Mouse (Mus musculus) thymus, postnatal 4 days (tissue): ENCODE measurements around the gene Myo18a.

Experiments
- DNase-seq: peaks from one replicate; pipeline ENCODE4 v3.0.0; 2021

Myo18a gene

DNA sequence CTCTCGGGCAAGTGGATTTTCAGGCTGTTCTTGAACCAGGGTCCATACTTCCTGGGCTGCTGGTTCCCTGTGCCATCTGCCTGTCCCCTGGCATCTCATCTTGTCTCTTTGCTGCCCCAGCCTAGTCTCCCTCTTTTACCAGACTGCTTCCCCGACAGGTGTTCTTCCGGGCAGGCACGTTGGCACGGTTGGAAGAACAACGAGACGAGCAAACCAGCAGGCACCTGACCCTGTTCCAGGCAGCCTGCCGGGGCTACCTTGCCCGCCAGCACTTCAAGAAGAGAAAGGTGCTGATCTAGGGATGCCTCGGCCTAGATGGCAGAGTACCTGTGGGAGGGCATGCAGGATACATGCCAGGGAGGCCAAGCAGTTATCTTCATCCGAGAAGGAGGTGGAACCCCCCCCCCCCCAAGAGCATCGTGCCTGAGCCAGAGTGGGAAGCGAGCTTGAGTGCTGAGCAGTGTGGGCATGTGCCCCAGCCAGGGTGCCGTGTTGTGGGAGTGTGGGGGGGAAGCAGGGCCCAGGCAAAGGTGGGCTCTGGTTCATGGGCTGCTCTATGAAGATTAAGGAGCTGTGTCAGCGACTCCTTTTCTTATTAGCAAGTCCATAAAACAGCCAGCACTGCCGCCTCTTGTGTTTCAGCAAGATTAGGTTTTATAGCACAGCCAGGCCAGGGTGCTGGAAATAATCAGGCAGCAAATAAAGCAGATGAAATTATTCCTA, 77.6 kb downstream of the Myo18a start:
- DNase-seq: no peak

GRCm38 (mm10) chr11:77843068-77843905, 80.2 kb downstream of the Myo18a start:
- DNase-seq: no peak

DNA sequence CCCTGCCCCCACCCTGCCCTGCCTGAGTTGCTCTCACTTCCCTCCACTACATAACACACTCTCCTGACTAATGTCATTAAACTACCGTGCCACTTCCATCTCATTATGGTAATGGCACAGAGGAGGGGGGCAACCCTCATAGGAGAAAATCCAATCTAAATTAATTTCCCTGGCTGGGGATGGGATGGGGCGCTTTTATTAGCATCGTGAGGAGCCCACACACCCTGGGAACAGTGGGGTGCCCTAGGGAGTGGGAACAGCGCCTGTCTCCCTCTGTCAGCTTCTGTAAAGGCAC, 80.8 kb downstream of the Myo18a start:
- DNase-seq: no peak

DNA sequence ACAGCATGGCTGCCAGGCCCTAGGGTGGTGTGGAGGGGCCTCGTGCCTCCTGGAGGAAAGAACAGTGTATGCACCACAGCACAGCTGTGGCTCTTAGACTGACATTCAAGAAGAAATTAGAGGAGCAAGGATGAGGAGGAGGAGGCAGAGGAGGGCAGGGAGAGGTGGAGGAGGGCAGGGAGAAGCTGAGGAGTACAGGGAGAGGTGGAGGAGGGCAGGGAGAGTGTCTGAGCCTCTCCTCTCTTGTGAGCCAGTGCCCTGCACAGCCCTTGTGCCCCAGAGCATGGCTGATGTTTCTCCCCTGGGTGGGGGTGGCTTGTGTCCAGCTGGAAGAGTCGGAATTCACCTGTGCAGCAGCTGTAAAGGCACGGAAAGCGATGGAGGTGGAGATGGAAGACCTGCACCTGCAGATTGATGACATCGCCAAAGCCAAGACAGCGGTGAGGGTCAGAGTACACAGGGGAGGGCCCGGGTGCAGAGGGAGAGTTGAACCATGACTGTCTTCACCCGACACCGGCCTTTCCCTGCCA, 84.6 kb downstream of the Myo18a start:
- no peak for DNase-seq

GRCm38 (mm10) chr11:77848131-77848530, 85.1 kb downstream of the Myo18a start:
- no peak for DNase-seq

DNA sequence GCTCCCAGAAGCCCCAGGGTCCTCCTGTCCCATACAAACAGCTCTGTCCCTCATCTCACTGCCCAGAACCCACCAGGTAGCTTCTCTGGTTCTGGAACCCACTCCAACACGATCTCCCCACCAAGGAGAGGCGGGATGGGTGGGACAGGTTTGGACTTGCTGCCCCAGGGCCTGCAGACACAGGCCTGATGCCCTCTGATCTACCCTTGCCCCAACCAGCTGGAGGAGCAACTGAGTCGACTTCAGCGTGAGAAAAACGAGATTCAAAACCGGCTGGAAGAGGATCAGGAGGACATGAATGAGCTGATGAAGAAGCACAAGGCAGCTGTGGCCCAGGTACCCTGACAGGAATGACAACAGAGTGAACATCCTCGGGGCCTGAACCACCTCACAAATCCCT, 86.1 kb downstream of the Myo18a start:
- DNase-seq: no peak

- DNase-seq: no peak
Observed at GRCm38 (mm10) chr11:77850401-77851244, 87.6 kb downstream of the Myo18a start.

- DNase-seq: no peak
Observed at GRCm38 (mm10) chr11:77851483-77852010, 88.5 kb downstream of the Myo18a start.

- DNase-seq: no peak
Observed at GRCm38 (mm10) chr11:77852195-77852594, 89.1 kb downstream of the Myo18a start.

DNA sequence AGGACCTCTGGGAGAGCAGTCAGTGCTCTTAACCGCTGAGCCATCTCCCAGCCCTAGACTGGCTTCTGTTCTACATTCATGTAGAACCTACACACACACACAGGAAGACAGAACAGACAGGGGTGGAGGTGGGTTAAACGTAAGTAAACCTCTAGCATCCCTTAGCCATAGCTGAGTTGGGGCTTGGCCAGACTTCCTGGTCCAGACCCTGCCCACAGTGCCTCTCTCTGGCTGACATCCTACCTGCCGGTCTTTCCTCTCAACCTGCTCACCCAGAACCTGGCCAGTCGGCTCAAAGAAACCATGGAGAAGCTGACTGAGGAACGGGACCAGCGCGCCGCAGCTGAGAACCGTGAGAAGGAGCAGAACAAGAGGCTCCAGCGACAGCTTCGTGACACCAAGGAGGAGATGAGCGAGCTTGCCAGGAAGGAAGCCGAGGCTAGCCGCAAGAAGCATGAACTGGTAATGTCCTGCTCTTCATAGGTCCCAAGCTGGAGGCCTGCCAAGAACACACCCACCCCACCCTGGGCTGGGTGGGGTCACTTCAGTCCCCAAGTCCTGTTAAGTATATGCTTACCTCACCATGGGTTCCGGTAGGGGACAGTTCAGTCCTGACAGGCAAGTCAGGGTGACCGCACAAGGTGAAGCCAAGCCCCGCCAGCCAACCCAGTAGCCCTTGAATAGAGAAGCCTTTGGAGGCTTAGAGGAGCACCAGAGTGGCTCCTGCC, 90.1 kb downstream of the Myo18a start:
- DNase-seq: no peak

GRCm38 (mm10) chr11:77854641-77855040, 91.6 kb downstream of the Myo18a start:
- no peak for DNase-seq

- DNase-seq: no peak
Observed at GRCm38 (mm10) chr11:77855396-77855795, 92.3 kb downstream of the Myo18a start.

DNA sequence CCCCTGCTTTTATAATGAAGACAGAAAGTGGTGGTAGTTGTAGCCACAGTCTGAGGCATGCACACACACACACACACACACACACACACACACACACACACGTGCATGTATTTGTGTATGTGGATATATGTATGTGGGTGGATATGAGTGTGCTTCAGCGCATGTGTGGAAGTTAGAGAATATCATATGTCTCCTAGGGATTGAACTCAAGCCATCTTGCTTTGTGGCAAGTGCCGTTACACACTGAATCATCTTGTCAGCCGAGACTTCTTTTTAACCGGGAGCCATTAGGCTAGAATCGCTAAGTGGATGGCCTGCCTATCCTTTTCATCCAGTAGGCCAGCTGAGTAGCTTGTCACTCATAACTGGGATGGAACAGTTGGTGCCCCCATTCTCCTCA, 94.0 kb downstream of the Myo18a start:
- DNase-seq: no peak

DNA sequence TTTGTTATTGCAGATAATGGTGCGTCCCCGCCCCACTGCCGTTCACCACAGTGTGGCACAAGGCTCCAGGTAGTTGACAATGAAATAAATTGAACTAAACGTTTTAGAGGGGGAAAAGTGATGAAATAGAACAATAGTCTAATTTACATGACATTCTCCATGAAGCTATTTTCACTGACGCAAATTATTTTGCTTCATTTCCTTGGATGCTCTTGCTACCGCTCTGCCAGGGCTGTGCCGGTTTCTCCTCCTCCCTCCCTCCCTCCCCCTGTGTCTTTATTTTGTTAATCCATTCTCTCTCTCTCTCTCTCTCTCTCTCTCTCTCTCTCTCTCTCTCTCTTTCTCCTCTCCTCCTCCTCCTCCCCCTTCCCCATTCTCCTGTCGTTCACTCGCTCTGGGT, 95.5 kb downstream of the Myo18a start:
- DNase-seq: no peak

GRCm38 (mm10) chr11:77860947-77861346, 97.9 kb downstream of the Myo18a start:
- no peak for DNase-seq

GRCm38 (mm10) chr11:77862887-77863286, 99.8 kb downstream of the Myo18a start:
- no peak for DNase-seq

- DNase-seq: no peak
Observed at GRCm38 (mm10) chr11:77864771-77865170, 101.7 kb downstream of the Myo18a start.

DNA sequence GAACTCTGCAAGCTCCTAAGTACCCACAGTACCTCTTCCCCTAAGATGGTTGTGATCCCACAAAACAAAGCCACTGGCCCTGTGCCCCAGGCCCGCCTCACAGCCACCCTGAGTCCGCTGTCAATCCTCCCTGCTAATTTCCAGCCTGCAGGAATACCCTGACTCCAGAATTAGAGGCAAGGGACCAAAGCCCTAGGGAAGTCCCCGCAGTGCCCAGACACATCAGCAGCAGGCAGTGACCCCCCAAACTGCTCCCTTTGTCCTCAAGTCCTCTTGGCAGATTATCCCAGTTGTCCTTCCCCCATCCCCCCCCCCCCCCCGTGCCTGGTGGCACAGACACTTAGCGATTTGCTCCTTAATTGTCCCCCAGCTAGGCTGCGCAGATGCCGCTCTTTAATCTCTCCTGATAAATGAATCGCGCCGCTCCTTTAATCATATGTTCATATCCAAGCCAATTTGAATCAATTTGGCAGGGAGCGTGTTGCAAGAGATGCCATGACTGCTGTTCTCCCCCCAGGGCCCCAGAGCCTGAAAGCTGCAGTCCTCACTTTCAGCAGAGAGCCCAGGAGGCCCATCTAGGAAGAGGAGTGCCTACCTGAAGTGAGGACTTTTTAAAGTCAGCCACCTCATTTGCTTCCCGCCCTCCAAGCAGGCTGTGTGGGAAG, 104.5 kb downstream of the Myo18a start:
- DNase-seq: no peak

DNA sequence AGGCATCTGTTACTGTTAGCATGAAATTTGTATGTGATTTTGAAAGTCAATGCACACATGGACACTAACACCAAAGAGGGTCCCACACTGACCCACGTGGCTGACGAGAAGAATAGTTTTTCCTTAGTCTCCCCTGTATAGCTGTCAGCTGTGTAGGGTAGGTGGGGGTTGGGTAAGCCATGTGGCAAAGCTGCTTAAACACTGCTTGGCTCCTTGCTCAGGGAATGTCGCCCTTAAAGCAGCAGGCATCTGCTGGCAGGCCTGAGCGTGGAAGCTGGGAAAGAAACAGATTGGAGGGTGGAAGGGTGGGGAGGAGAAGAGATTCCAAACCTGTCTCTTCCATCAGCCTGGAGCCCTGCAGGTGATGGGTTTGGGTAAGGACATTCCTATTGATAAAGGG, 108.4 kb downstream of the Myo18a start:
- DNase-seq: no peak

- DNase-seq: no peak
Observed at GRCm38 (mm10) chr11:77872236-77872635, 109.2 kb downstream of the Myo18a start.

GRCm38 (mm10) chr11:77872685-77873084, 109.6 kb downstream of the Myo18a start:
- no peak for DNase-seq

DNA sequence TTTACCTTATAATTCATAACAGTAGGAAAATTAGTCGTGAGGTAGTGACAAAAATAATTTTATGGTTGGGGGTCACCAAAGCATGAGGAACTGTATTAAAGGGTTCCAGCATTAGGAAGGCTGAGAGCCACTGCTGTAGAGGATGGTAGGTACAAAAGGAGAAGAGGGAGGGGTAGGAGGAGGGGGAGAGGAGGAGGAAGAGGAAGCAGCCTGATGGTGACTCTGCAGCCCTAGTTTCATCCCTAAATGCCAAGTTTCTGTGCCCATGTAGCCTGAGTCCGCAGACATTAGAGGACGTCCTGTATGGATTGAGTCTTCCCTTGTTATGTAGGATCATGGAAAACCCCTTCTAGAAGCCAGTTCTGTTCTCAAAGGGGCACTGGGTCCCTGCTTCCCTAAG, 110.1 kb downstream of the Myo18a start:
- DNase-seq: no peak
